Mouse (Mus musculus) ES-CJ7 (cell line): ENCODE measurements at regions not wholly inside any gene's neighbourhood (a gene's known extent, or its start where the extent isn't known, plus 50 kb on each side); places are given as distances from the start of the nearest gene placed in this dataset.
A peak's percentile ranks its signal among the peaks of the same experiment; 100 is the strongest.

Experiments
- DNase-seq: peaks from one replicate; pipeline ENCODE4 v3.0.0; 2011; ENCODE audit warnings: low read depth, low spot score

DNA sequence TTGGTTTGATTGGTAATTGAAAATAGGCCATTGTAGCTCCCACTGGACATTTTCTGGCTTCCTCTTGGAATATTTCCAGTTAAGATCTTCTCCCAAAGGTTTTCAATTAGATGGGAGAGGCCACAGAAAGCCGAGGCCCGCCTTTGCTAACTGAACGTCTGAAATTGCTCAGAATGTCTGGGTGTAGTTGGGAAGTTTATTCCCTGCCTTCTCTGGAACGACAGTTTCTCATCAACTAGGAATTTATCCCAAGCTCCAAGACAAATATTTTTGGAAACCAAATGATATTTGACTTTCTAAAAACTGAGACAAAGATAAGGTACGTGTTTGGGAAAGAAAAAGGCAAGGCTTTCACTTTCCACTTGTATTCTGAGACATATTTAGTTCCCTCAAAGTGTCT lies 414.4 kb downstream of the Ttll7 start:
- no peak for DNase-seq

DNA sequence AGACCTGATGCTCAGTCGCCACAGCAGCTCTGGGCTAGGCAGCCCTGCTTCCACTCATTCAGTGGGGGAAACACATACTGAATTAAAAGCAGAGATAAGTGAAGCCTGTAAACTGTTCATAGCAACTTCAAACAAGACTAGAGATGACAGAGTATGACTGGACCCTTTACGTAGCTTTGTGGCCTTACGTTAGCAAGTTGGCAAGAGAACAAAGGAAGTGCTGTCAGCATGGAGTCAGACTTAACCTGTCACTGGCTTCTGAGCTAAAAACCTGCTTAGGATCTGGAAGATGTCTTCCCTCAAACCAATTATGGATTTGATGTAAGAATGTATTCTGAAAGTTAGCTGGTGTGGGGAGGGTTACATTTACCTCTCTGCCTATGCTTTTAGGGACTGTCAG lies 421.3 kb downstream of the Ttll7 start:
- DNase-seq: no peak

DNA sequence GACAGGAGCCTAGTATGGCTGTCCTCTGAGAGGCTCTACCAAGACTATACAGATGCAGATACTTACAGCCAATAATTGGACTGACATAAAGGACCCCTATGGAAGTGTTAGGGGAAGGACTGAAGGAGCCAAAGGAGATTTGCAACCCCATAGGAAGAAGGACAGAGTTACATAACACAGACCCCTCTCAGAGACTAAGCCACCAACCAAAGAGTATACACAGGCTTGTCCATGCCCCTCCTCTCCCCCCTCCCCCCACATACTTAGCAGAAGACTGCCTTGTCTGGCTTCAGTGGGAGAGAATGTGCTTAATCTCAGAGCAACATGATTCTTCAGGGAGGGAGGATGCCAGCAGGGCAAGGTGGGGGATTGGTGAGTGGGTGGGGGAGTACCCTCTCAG lies 426.4 kb downstream of the Ttll7 start:
- DNase-seq: no peak

DNA sequence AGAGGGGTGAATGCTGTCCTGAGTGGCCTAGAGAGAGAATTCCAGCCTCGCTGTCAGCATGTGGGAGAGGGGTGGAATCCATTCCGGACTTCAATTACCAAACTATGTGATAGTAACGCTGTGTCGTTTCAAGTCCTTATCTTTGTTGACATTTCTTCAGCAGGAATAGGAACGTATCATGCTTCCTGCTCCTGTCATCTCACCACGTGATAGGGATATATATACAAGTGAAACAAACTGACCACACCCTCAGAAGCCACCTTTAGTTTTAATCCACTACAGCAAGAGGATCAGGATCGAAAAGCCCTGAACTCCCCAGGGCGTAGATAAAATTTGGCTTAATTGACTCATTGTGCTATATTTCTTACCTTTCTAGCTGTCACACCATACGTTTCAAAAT lies 431.6 kb downstream of the Ttll7 start:
- DNase-seq: no peak

DNA sequence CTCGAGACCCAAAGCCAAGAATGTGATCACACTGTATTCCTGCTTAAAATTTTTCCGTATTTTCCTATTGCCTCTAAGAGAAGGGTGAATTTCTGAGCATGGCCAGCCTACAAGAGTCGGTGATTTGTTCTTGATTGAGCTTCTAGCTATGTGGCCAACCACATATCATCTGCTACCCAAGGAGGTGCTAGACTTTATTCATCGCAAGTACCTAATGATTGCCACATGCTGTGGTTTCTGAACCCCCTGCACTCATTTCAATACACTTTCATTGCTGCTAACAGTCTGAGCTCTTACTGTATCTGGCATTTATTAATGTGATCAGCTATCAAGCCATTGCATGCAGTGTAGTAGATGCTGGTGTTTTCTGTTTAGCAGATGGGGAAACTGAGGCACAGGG lies 432.2 kb downstream of the Ttll7 start:
- DNase-seq: no peak

DNA sequence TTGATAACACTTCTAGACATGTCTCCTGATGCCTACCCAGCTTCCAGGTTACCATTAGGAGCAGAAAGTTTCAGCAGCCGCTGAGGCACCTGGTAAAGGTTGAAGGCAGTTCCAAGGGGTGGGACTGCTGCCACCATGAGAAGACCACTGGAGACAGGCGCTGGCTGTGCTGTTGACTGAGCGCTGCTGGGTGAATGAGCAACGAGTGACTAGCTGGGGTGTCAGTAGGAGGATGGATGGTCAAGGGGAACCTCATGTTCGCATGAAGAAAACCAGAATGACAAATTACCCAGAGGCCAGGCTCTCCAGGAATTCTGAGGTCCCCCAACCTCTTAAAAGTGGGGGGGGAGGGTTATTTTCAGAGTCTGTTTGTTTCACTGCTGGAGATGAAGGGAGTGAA lies 433.3 kb downstream of the Ttll7 start:
- DNase-seq: no peak

DNA sequence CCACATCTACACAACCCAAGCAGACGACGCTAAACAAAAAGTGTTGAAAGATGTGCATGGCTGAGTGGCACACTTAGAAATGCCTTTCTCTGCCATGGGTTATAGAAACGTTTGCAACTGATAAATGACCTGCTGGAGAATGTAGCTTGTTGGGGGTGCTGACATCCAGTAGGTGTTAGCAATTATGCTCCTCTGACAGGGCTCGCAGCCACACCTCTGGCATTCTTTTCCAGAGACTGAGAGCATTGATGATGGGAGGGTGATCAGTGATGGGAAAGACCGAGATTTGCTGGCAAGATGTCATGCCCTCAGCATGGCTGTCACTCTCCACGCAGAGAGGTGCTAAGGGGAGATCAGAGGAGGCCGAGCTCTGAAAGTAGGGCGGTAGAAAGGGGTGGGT lies 435.3 kb downstream of the Ttll7 start:
- no peak for DNase-seq

DNA sequence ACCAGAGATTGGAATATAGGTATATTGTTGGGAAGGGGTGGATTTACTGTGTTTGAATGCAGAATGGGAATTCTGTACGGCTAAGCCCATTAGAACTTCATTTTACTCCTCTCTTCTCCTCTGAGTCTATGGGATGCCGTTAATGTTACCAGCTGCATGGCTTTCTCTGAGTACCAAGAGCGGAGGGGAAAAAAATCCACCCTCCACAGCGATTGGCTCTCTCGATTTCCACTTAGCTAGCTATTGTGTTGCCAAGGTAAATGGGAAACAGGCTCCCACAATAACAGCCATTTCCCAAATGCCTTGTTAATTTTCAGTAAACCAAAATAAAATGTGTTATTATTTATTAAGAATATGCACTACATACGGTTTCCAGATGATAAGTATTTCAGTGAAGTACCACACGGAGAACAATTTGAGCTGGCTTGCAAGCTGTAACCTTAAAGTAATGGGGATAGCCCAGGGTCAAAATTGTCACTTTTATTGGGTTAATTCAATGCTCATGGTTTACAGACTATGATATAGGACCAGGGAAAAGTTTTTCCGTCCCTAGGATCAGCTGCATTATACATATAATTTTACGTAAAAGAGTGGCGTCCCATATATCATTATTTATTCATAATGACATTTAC lies 439.6 kb downstream of the Ttll7 start:
- no peak for DNase-seq

DNA sequence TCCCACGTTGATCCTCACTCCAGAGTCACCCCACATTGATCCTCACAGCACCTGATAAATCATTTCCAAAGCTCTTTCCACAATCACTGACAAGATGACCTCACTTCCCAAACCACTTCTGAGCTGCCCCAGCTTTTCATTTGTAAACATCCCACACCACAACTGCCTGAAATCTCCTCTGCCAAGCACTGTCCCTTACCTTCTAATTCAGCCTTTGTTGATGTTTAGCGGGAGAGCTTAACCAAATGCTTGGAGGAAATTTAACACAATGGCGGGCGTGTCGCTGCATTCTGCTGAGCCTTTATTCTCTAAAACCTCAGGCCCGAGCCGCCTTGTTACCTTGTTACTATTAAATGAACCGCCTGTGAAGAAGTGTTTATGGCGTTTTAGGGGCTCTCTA lies 445.9 kb downstream of the Ttll7 start:
- DNase-seq: peak; percentile 88

DNA sequence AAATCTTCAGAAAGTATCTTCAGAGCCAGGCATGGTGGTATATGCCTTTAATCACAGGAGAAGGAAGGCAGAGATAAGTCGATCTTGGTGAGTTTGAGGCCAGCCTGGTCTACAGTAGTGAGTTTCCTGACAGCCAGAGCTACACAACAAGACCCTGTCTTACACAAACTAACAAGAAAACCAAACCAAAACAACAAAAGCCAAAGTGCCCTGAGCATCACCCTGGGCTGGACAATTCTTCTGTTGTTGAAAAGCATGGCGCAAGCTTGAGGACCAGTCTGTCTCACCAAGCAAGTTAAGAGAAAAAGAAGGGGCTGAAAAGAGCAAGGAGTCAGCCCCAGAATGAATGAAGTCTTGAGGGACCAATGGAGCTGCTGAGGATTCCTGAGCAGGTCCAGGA lies 473.4 kb downstream of the Ttll7 start:
- no peak for DNase-seq

DNA sequence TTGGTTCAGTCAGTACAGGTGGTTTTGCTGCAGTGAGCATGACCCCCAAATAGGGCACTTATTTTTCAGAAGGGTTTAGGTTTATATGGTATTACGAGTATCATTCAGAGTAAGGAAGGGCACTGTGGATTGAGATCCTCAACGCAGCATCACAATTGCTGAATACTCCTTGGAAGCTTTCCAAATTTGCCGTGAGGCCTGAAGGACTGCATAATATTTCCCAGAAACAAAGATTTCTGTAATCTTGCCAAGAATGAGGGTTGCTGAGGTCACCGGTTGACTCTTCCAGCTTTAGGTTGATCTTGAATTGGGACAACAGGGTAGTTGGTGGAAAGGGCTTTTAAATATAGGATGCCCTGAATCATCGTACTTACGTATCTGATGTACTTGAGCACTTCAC lies 482.1 kb downstream of the Ttll7 start:
- DNase-seq: no peak

DNA sequence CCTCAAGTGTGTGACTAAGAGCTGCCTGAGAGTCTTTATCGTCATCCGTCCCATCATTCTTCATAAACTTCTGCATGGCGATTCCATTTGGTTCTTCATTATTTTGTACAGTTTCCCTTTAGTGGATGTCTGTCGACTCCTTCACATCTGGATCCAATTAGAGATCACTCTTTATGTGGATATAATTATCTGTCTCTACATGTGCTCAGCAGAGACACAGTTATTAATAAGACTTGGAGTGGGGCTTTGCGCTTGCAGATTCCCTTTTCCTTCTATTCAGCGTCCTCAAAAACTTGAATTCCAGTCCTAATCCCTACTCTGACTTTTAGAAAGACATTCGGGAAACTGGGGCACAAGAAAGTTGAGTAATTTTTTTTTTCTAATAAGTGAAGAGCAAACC lies 483.1 kb downstream of the Ttll7 start:
- DNase-seq: no peak

DNA sequence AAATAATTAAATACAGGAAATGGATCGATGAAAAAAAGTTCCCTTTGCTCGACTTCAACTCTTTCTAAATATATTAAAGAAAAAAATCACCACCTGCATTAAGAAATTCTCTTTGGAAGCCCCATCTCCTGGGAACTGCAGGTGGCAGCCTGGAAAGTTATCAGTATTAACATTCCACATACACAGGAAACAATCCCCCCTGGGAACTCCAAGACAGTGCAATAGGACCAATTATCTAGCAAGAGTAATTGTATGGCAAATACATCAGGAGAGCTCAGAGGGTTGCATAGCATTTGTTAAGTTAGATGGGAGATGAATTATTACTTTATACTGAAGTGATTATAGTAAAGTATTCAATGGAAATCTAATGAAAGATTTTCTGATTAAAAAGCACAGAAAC lies 487.3 kb downstream of the Ttll7 start:
- no peak for DNase-seq

DNA sequence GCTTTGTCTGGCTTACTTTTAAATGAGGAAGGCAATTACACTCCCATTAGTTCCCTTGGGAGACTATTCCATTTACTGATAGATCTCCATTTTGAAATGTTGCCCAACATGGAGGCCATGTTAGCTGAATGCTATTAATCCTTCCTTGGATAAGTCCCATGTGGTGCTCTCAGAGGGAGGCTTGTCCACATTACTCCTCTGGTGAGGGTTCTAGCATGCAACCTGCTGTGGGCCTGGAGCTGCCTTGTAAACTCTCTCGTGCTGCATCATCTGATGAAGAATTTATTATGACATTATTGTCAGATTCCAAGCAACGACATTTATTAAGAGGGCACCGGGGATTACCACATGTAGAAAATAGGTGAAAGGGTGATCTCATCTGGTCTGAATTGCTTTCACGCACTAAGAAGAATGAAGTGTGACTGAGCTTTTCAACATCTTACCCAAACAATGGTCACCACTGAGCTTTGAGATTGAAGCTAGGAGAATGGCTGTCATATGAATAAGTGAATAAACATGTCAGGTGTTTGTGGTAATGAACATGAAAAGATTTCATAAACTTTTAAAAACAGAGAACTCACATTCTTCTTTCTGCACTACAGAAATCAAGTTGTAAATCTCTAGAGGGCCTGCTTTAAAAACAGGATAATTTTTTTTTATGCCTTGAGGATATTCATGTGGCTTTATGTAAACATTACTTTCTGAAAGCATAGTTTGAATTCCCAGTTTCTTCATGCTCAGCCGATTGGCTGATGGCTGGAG lies 495.3 kb downstream of the Ttll7 start:
- DNase-seq: no peak

DNA sequence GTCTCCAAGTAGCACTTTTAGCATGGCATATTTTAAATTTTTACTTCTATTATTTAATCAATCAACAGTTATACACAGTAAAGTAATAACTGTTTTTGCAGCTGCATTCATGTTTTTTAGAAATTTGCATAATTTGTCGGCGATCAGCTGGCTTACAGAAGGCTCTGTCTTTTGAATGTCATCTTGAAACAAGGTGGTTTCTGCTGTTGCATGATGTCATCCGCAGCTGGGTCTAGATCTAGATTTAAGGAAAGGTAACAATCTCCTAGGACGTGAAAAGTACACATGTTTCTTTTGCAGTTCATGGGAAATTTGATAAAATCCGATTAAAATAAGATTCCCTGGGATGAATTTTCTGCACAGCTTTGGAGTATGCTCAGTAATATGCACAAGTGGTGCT lies 534.9 kb downstream of the Ttll7 start:
- no peak for DNase-seq

DNA sequence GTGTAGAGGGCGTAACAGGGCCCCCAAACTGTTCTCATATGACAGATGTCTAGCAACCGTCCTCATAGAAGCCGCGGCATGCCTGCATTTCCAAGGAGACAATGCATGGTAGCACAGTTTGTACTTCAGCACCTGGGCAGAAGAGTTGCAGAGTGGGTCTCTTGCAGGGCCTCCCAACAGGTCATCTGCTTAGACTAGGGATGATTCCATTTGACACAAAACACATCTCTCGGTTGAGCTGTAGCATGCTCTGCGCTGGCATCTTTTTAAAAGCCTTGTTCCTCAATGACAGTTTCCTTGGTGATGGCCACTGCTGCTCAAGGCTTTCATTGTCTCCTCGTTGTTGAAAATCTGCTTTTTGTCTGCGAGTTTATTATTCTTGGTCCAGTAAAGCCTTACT lies 546.1 kb downstream of the Ttll7 start:
- DNase-seq: no peak

DNA sequence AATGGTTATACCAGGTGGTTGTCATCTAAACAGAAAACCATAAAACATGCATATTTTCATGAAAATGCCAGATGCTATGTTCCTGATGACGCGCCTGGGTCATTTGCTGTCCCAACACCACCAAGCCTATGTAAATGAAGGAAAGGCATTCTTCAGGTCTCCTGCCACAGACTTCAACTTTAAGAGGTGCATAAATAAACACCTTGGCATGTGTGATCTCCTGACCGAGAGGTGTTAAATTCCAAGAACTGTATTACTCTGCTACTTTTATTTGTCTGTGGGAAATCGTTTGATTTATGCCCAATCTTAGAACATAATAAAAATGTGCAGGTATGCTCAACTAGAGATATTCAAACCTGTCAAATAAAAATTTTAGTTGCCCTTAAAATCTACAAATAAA lies 560.1 kb downstream of the Ttll7 start:
- DNase-seq: no peak

DNA sequence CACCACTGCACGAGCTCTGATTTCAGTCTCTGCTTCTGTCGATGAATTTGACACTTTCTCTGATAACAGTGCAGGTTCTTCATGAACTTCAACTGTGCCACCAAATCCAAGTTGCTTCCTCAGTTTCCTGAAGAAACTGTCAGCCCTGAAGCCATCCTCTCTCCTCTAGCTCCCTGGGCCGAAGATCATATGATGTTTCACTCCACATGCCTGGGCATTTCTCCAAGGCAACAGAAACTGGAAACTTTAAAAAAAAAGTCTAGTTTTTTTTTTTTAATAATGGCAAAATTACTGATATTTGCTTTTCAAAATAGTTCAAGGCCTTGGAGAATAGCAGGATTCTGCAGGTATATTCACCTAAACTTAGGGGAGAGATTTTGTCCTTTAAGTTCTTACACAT lies 564.8 kb downstream of the Ttll7 start:
- DNase-seq: no peak

DNA sequence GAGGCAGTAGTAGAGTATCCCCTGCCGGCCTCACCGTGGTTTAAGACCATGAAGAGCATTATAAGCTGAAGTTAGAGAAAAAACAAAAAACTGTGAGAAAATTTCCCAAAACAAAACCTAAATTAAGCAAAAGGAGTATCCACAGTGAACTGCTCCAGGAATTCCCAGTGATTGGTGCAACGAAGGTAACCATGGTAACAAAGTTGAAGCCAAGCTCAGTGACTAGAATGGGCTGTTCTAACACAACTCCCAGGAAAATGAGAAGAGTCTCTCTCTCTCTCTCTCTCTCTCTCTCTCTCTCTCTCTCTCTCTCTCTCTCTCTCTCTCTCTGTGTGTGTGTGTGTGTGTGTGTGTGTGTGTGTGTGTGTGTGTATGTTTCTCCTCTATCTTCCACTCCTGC lies 567.0 kb downstream of the Ttll7 start:
- DNase-seq: no peak

DNA sequence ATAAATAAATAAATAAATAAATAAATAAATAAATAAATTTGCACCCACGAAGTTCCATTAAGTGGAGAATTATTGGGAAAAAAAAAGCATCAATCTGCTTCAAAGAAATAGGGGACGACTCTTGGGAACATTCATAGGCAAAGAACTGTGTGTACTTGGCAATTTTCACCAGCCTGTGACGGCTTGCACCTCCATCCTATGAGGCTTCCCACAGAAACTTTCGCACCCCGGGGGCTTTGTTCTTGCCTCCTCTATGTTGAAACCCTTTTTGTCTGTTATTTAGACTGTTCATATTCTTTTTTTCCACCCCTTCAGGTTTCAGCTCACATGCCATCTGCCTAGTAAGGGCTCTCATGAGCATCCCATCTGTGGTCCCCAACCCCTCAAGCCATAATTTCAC lies 570.0 kb downstream of the Ttll7 start:
- no peak for DNase-seq

DNA sequence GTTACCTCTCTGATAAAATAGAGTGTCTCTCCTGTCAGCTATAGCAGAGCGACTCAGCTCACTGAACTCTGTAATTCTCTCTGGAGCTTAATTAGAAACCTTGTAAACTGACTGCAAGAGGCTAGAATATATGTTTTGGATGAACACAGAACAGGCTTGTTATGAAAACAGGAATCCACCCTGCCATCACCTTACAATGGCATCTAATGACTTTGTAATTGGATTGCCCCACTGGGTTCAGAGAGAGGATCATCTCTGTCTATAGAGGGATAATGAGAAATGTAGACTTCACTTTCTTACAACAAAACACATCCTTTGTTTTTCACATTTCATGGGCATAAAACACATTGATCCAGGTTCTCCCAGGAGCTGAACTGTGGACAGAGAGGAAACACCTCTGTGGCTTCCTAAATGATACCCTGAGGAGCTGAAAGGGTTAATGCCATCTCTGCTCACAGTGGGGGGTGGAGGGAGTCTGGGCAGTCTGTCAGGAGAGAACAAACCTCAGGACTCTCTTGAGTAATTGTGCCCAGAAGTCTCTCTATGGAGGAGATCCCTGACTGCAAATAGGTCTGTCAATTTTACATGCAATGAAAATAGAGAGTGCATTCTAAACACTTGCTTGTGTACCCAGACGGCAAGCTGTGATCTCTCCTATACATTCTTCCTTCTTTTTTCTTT lies 571.9 kb downstream of the Ttll7 start:
- no peak for DNase-seq

DNA sequence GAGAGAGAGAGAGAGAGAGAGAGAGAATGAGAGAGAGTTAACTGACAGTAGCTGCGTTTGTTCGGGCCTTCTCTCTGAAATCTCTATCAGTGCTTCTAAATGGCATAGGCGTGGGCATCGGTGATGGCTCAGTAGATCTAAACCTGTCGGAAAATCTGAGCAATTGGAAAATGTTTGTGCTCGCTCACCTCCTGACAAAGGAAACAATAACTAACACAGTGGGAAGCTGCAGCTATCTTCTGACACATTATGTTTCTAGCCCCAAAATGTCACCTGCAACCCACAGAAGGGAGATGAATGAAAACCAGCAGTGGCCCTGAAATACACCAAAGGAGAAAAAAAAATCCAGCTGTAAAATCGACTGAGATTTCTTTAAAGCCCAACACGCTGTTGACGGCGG lies 576.7 kb downstream of the Ttll7 start:
- DNase-seq: no peak
